Mouse (Mus musculus): ENCODE results near the gene Dlx1.

- TF ChIP-seq CTCF (IDR thresholded peaks at IDR 0.05; ENCODE audit: extremely low read depth, insufficient read depth, low read length) (no peak), POLR2A (IDR thresholded peaks at IDR 0.05; ENCODE audit: extremely low read depth, insufficient read depth, low read length) (no peak)
Measured at GRCm38 (mm10) chr2:71483717-71484066, 44.2 kb upstream of the Dlx1 start.

Measured in cortical plate, adult 2 months (tissue).